In the genomic region with DNA sequence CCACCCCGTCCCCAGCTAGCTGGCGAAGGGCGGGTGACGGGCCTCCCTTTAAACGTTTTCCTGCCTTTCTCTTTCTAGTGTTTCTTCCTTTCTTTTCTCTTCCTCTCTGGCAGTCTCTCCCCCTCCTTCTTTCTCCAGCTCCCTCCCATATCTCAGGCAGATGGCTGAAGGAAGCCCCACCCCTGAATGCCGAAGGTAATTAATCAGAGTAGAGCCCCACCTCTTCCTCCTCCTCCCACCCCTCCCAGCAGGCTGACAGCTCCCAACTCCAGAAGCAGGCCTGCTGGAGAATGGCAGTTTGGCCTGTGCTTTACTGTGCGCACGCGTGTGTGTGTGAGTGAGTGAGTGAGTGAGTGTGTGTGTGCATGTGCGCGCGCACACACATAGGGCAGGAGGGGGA, we compare ENCODE assay signal across 8 mouse cellular contexts.
DNase-seq lines count a peak whose midpoint lies in the region; ATAC-seq and TF ChIP-seq lines count a peak whose summit lies in the region.

No protein-coding gene starts in this region.

- WGBS in hindbrain, embryonic 11.5 days: under 1% methylated on average over 12 of the region's 12 CpGs
- 5% methylated on average over 12 of the region's 12 CpGs for WGBS in lung, postnatal 0 days

- H3K27me3 ChIP-seq in hindbrain, embryonic 11.5 days (ENCODE audit: control insufficient read depth, insufficient read depth, low read length): no peaks in the 10 kb centered on the region
- no peaks in the 10 kb centered on the region for H3K27me3 ChIP-seq in lung, postnatal 0 days (replicated peaks; ENCODE audit: insufficient read depth, low read length)

- peak overlapping the region; percentile 48 for H3K4me2 ChIP-seq in hindbrain, embryonic 11.5 days (replicated peaks; ENCODE audit: low read depth, low read length)
- H3K4me2 ChIP-seq in lung, postnatal 0 days (replicated peaks; ENCODE audit: low read depth, low read length): peak overlapping the region; percentile 60

- peak overlapping the region; percentile 49 for H3K4me3 ChIP-seq in hindbrain, embryonic 11.5 days (ENCODE audit: low read depth, low read length)
- H3K4me3 ChIP-seq in lung, postnatal 0 days (ENCODE audit: low read depth, low read length): peak overlapping the region; percentile 42

- ATAC-seq in hindbrain, embryonic 11.5 days (ENCODE audit: low FRiP score): peak; percentile 95
- ATAC-seq in lung, postnatal 0 days: peak; percentile 92
- no peak for ATAC-seq in CD4-positive, CD25-positive, alpha-beta regulatory T cell, adult 4 months

- H3K9me3 ChIP-seq in hindbrain, embryonic 11.5 days (ENCODE audit: control insufficient read depth, low read length): no peaks in the 10 kb centered on the region
- no peaks in the 10 kb centered on the region for H3K9me3 ChIP-seq in lung, postnatal 0 days (ENCODE audit: low read length)

- peak overlapping the region; percentile 89 for H3K27ac ChIP-seq in hindbrain, embryonic 11.5 days (ENCODE audit: low read depth, low read length)
- H3K27ac ChIP-seq in lung, postnatal 0 days (ENCODE audit: low read length): peak overlapping the region; percentile 74

- peak; percentile 47 for TF ChIP-seq CTCF in lung, postnatal 0 days (IDR thresholded peaks at IDR 0.05)

- H3K9ac ChIP-seq in hindbrain, embryonic 11.5 days (ENCODE audit: low read depth, low read length): peak overlapping the region; percentile 61
- H3K9ac ChIP-seq in lung, postnatal 0 days (replicated peaks; ENCODE audit: low read depth): peak overlapping the region; percentile 20; the same call in 1 of the 2 replicates

- no peaks in the 10 kb centered on the region for H3K36me3 ChIP-seq in hindbrain, embryonic 11.5 days (ENCODE audit: control insufficient read depth, insufficient read depth, low read length)
- H3K36me3 ChIP-seq in lung, postnatal 0 days (ENCODE audit: insufficient read depth, low read length): no peaks in the 10 kb centered on the region

- no peak for TF ChIP-seq EP300 in lung, postnatal 0 days (IDR thresholded peaks at IDR 0.05)

- peaks cover 5% of the 10 kb centered on the region; the same call in 1 of the 2 replicates for H3K4me1 ChIP-seq in hindbrain, embryonic 11.5 days (replicated peaks; ENCODE audit: control insufficient read depth, insufficient read depth, low read length)
- H3K4me1 ChIP-seq in lung, postnatal 0 days (ENCODE audit: insufficient read depth, low read depth, low read length): peaks cover 46% of the 10 kb centered on the region; the same call in 1 of the 2 replicates

- peak; percentile 53 for DNase-seq in WW6 (ENCODE audit: low read depth, low spot score)
- DNase-seq in cerebellum, adult 9-10 months: peak; percentile 88
- DNase-seq in frontal cortex, adult 2 months (ENCODE audit: extremely low spot score in 1 of 2, low spot score in 1 of 2): peak; percentile 53 to 79
- DNase-seq in hindbrain, embryonic 11.5 days (ENCODE audit: low spot score): peak; percentile 85
- DNase-seq in layer of hippocampus, postnatal 25 days (ENCODE audit: extremely low spot score in 1 of 2, low spot score in 1 of 2): peak; percentile 32 to 38
- DNase-seq in lung, postnatal 0 days (ENCODE audit: low spot score): peak; percentile 95
- DNase-seq in right cerebral cortex, adult 18-20 months: peak; percentile 80

Comparison
In these comparisons a context has a peak if more than half of its experiments do, and no peak if none do; other contexts are left out.
1. DNase-seq: peak in every context shown above with its lines; median percentile 95 in lung, postnatal 0 days; 88 in cerebellum, adult 9-10 months; 85 in hindbrain, embryonic 11.5 days; 80 in right cerebral cortex, adult 18-20 months; 66 in frontal cortex, adult 2 months; 53 in WW6; 35 in layer of hippocampus, postnatal 25 days.